Mouse (Mus musculus) forebrain, embryonic 11.5 days (tissue): Measurements from ENCODE around the gene Ptpn14. TPM values are rescaled to one million over a fixed set of nuclear protein-coding genes. Genes with fewer than 3 reads are reported as not detected.

Experiments
- ATAC-seq: fragments of 200-750 bp; cut with Nextera tagmentation; replicated peaks from 2 replicates; pipeline ENCODE4 v1.8.0; 2017; ENCODE audit warnings: moderate TSS enrichment; ENCODE audit not compliant: low FRiP score
- DNase-seq: peaks from one replicate; pipeline ENCODE4 v3.0.0-alpha.2; 2017; ENCODE audit warnings: low spot score
- H3K27ac ChIP-seq: fragments of 300-500 bp; sonication (generic); 2 replicates; pipeline ENCODE4 v1.5.1; 2014; ENCODE audit warnings: low read depth, low read length
- H3K27me3 ChIP-seq: fragments of 300-500 bp; sonication (generic); 2 replicates; pipeline ENCODE4 v1.6.1; 2014; ENCODE audit warnings: mild to moderate bottlenecking, low read length, mixed read lengths; ENCODE audit not compliant: control insufficient read depth, insufficient read depth
- H3K36me3 ChIP-seq: fragments of 300-500 bp; sonication (generic); 2 replicates; pipeline ENCODE4 v1.6.1; 2014; ENCODE audit warnings: mild to moderate bottlenecking, low read length, moderate library complexity, mixed read lengths; ENCODE audit not compliant: control insufficient read depth, insufficient read depth
- H3K4me1 ChIP-seq: fragments of 300-500 bp; sonication (generic); replicated peaks from 2 replicates; pipeline ENCODE4 v1.6.1; 2014; ENCODE audit warnings: low read length, mixed read lengths; ENCODE audit not compliant: control insufficient read depth, insufficient read depth
- H3K4me2 ChIP-seq: fragments of 300-500 bp; sonication (generic); 2 replicates; pipeline ENCODE4 v1.6.1; 2014; ENCODE audit warnings: low read depth, mild to moderate bottlenecking, low read length, moderate library complexity, mixed read lengths; ENCODE audit not compliant: severe bottlenecking
- H3K4me3 ChIP-seq: fragments of 300-500 bp; sonication (generic); 2 replicates; pipeline ENCODE4 v1.5.1; 2014; ENCODE audit warnings: low read depth, low read length
- H3K9ac ChIP-seq: fragments of 300-500 bp; sonication (generic); 2 replicates; pipeline ENCODE4 v1.6.1; 2014; ENCODE audit warnings: low read length
- H3K9me3 ChIP-seq: fragments of 300-500 bp; sonication (generic); 2 replicates; pipeline ENCODE4 v1.6.1; 2016; ENCODE audit warnings: low read length, mixed read lengths; ENCODE audit not compliant: control insufficient read depth
- WGBS: fragments of 180-500 bp; shearing (Covaris S2); extraction: QIAGEN DNeasy Blood & Tissue Kit; methylation state at CpG from one replicate; pipeline ENCODE4 v1.1.7; 2014; 5-methylcytosine and 5-hydroxymethylcytosine counted together
- polyA plus RNA-seq: library from polyadenylated mRNA; unstranded; fragments of >200 nt; fragmentation: Nextera tagmentation; extraction: Ambion mirVana; gene quantifications from 2 replicates; pipeline ENCODE4 v1.2.1, GENCODE M21; 2014

Gene Ptpn14
- polyA plus RNA-seq, 1 experiment from 2014 or later, result 4.5 TPM

GRCm38 (mm10) chr1:189885975-189886374 is 157.9 kb downstream of the Ptpn14 start:
- H3K27ac ChIP-seq, result no peak overlapping the region
- no peak overlapping the region for H3K9ac ChIP-seq
- DNase-seq, result no peak
- H3K4me2 ChIP-seq, result no peak overlapping the region
- H3K27me3 ChIP-seq, result no peaks in the 10 kb centered on the region
- no peak overlapping the region for H3K4me3 ChIP-seq
- H3K36me3 ChIP-seq, result no peaks in the 10 kb centered on the region
- peaks cover 9% of the 10 kb centered on the region; the same call in 1 of the 2 replicates for H3K4me1 ChIP-seq
- WGBS, result 82% methylated on average over 6 of the region's 6 CpGs
- ATAC-seq, result no peak
- no peaks in the 10 kb centered on the region for H3K9me3 ChIP-seq

GRCm38 (mm10) chr1:189887518-189887917 is 159.4 kb downstream of the Ptpn14 start:
- Histone ChIP-seq H3K4me3 (no peak overlapping the region), H3K9ac (no peak overlapping the region), H3K36me3 (no peaks in the 10 kb centered on the region), H3K4me2 (no peak overlapping the region), H3K27me3 (no peaks in the 10 kb centered on the region), H3K9me3 (no peaks in the 10 kb centered on the region), H3K4me1 (peaks cover 9% of the 10 kb centered on the region; the same call in 1 of the 2 replicates), H3K27ac (no peak overlapping the region)
- 25% methylated on average over 7 of the region's 7 CpGs for WGBS
- DNase-seq (peak; percentile 85), ATAC-seq (peak; percentile 63)

GRCm38 (mm10) chr1:189888749-189889148 is 160.7 kb downstream of the Ptpn14 start:
- no peak overlapping the region for H3K4me2 ChIP-seq
- ATAC-seq (no peak), DNase-seq (no peak)
- H3K27me3 ChIP-seq, result no peaks in the 10 kb centered on the region
- no peaks in the 10 kb centered on the region for H3K36me3 ChIP-seq
- H3K9ac ChIP-seq, result no peak overlapping the region
- WGBS, result 74% methylated on average over 10 of the region's 10 CpGs
- peaks cover 9% of the 10 kb centered on the region; the same call in 1 of the 2 replicates for H3K4me1 ChIP-seq
- H3K9me3 ChIP-seq, result no peaks in the 10 kb centered on the region
- H3K27ac ChIP-seq, result no peak overlapping the region
- no peak overlapping the region for H3K4me3 ChIP-seq

- WGBS, result 82% methylated on average over 9 of the region's 9 CpGs
- H3K36me3 ChIP-seq, result no peaks in the 10 kb centered on the region
- no peak overlapping the region for H3K4me3 ChIP-seq
- H3K9me3 ChIP-seq, result no peaks in the 10 kb centered on the region
- no peak overlapping the region for H3K27ac ChIP-seq
- no peaks in the 10 kb centered on the region for H3K4me1 ChIP-seq
- ATAC-seq (no peak), DNase-seq (no peak)
- H3K4me2 ChIP-seq, result no peak overlapping the region
- H3K9ac ChIP-seq, result no peak overlapping the region
- H3K27me3 ChIP-seq, result no peaks in the 10 kb centered on the region
Observed at GRCm38 (mm10) chr1:189894191-189894590, 166.1 kb downstream of the Ptpn14 start.

GRCm38 (mm10) chr1:189897861-189898260 is 169.8 kb downstream of the Ptpn14 start:
- Histone ChIP-seq H3K4me2 (no peak overlapping the region), H3K4me3 (no peak overlapping the region), H3K9ac (no peak overlapping the region), H3K36me3 (no peaks in the 10 kb centered on the region), H3K27me3 (no peaks in the 10 kb centered on the region), H3K4me1 (no peaks in the 10 kb centered on the region), H3K9me3 (no peaks in the 10 kb centered on the region), H3K27ac (no peak overlapping the region)
- 0 out of 2 replicates have a peak, but pooled peaks have one; percentile 12 for ATAC-seq
- no peak for DNase-seq
- 34% methylated on average over 9 of the region's 9 CpGs for whole genome bisulfite sequencing

GRCm38 (mm10) chr1:189898708-189899107 is 170.6 kb downstream of the Ptpn14 start:
- no peak overlapping the region for H3K4me3 ChIP-seq
- H3K27ac ChIP-seq, result no peak overlapping the region
- no peak overlapping the region for H3K4me2 ChIP-seq
- ATAC-seq, result no peak
- no peak overlapping the region for H3K9ac ChIP-seq
- H3K27me3 ChIP-seq, result no peaks in the 10 kb centered on the region
- H3K36me3 ChIP-seq, result no peaks in the 10 kb centered on the region
- 87% methylated on average over 13 of the region's 13 CpGs for WGBS
- H3K4me1 ChIP-seq, result no peaks in the 10 kb centered on the region
- H3K9me3 ChIP-seq, result no peaks in the 10 kb centered on the region
- DNase-seq, result no peak

GRCm38 (mm10) chr1:189899526-189899925 is 171.5 kb downstream of the Ptpn14 start:
- Histone ChIP-seq H3K36me3 (no peaks in the 10 kb centered on the region), H3K9ac (no peak overlapping the region), H3K27ac (no peak overlapping the region), H3K27me3 (no peaks in the 10 kb centered on the region), H3K9me3 (no peaks in the 10 kb centered on the region), H3K4me3 (no peak overlapping the region), H3K4me1 (no peaks in the 10 kb centered on the region), H3K4me2 (no peak overlapping the region)
- 92% methylated on average over 6 of the region's 6 CpGs for WGBS
- ATAC-seq (no peak), DNase-seq (no peak)

GRCm38 (mm10) chr1:189902413-189902812 is 174.3 kb downstream of the Ptpn14 start:
- Histone ChIP-seq H3K27ac (no peak overlapping the region), H3K9me3 (no peaks in the 10 kb centered on the region), H3K4me2 (no peak overlapping the region), H3K9ac (no peak overlapping the region), H3K4me1 (no peaks in the 10 kb centered on the region), H3K4me3 (no peak overlapping the region), H3K27me3 (no peaks in the 10 kb centered on the region), H3K36me3 (no peaks in the 10 kb centered on the region)
- no peak for DNase-seq
- WGBS, result 94% methylated on average over 9 of the region's 9 CpGs
- ATAC-seq, result no peak

- ATAC-seq (no peak), DNase-seq (no peak)
- Histone ChIP-seq H3K4me1 (no peaks in the 10 kb centered on the region), H3K4me3 (no peak overlapping the region), H3K9ac (no peak overlapping the region), H3K36me3 (no peaks in the 10 kb centered on the region), H3K9me3 (no peaks in the 10 kb centered on the region), H3K4me2 (no peak overlapping the region), H3K27me3 (no peaks in the 10 kb centered on the region), H3K27ac (no peak overlapping the region)
- 88% methylated on average over 11 of the region's 11 CpGs for WGBS
Observed at GRCm38 (mm10) chr1:189903169-189903568, 175.1 kb downstream of the Ptpn14 start.
